Mouse (Mus musculus): Measurements from ENCODE around the gene Thap7. TPM values are rescaled to one million over a fixed set of nuclear protein-coding genes. Genes with fewer than 3 reads are reported as not detected.

Gene Thap7
- total RNA-seq, 1 experiment = 32.9 TPM

DNA sequence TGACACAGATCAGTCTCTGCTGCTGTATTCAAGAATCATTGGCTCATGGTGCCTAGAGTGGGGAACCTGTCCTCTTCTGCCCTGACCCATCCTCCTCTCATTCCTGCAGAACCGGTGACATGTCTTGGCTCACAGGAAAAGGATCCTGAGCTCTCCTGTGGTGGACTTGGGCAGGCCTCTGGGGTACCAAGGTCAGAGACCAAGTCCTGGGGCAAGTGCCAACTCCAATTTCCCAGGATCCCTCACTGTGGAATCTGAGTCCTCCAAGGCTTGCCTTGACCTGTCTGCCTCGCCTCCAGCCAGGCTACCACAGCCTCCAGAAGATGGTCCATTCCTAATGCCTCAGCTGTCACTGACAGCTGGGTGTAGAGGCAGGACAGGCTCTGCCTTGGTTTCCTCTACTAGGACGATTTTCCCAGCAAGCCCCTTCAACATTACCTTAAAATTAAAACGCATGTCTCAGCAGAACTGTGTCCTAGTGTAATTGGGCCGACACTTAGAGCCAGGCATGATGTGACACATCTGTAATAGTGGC, 23.9 kb downstream of the Thap7 start:
- DNase-seq (ENCODE audit: low read depth, low spot score) = no peak
- no peaks in the 10 kb centered on the region for H3K9me3 ChIP-seq (ENCODE audit: control insufficient read depth, insufficient read depth, low read depth, low read length)
- no peak overlapping the region for H3K4me3 ChIP-seq (ENCODE audit: insufficient read depth in 1 of 2, low read depth in 1 of 2, low read length in 2 of 2, poor library complexity in 1 of 2, severe bottlenecking in 1 of 2)
- in situ Hi-C loops (cut with MboI; ENCODE audit: low sequenced_read_pairs in 2 of 2, unreplicated experiment in 2 of 2) = no loop called here
- H3K27ac ChIP-seq (ENCODE audit: insufficient read depth, low read depth, low read length, poor library complexity, severe bottlenecking) = no peak overlapping the region
- H3K9ac ChIP-seq (ENCODE audit: insufficient read depth, low read depth, low read length, poor library complexity, severe bottlenecking) = no peak overlapping the region
- H3K36me3 ChIP-seq (ENCODE audit: control insufficient read depth, insufficient read depth, low read length, poor library complexity, severe bottlenecking) = no peaks in the 10 kb centered on the region; the same call in 1 of the 2 replicates
- peaks cover 2 to 4% of the 10 kb centered on the region in 2 experiments; a peak in 1 of 4 replicates for H3K4me1 ChIP-seq (ENCODE audit: control insufficient read depth in 2 of 2, insufficient read depth in 2 of 2, low read length in 2 of 2, poor library complexity in 1 of 2)
- no peak for TF ChIP-seq MAFK (IDR thresholded peaks at IDR 0.05; ENCODE audit: insufficient read depth, low read depth, low read length)
- TF ChIP-seq CHD2 (IDR thresholded peaks at IDR 0.05; ENCODE audit: low read depth, low read length) = no peak
- no peak for TF ChIP-seq ZNF384 (IDR thresholded peaks at IDR 0.05; ENCODE audit: low read depth, low read length)
- TF ChIP-seq HCFC1 (IDR thresholded peaks at IDR 0.05; ENCODE audit: borderline replicate concordance, insufficient read depth, low read length) = no peak
- no peak for TF ChIP-seq ZC3H11A (IDR thresholded peaks at IDR 0.05; ENCODE audit: borderline replicate concordance, low read depth, low read length)

DNA sequence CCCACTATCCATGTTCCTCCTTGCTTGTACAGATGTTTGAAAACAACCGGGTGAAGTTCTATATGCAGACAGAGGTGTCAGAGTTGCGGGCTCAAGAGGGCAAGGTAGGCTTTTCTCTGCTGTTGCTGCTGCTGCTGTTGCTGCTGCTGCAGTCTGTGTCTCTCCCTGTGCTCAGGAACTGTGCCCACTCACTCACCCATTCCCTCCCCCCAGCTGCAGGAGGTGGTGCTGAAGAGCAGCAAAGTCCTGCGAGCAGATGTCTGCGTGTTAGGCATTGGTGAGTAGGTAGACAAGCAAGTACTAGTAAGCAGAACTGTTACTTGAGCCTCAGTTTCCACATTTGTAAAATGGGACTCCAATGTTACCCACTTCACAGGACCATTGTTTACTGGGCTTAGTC, 28.3 kb downstream of the Thap7 start:
- Histone ChIP-seq H3K4me3 (ENCODE audit: insufficient read depth in 1 of 2, low read depth in 1 of 2, low read length in 2 of 2, poor library complexity in 1 of 2, severe bottlenecking in 1 of 2) (no peak overlapping the region), H3K9me3 (ENCODE audit: control insufficient read depth, insufficient read depth, low read depth, low read length) (no peaks in the 10 kb centered on the region), H3K9ac (ENCODE audit: insufficient read depth, low read depth, low read length, poor library complexity, severe bottlenecking) (no peak overlapping the region), H3K4me1 (ENCODE audit: control insufficient read depth in 2 of 2, insufficient read depth in 2 of 2, low read length in 2 of 2, poor library complexity in 1 of 2) (peaks cover 0 to 4% of the 10 kb centered on the region in 2 experiments; a peak in 1 of 4 replicates), H3K36me3 (ENCODE audit: control insufficient read depth, insufficient read depth, low read length, poor library complexity, severe bottlenecking) (no peaks in the 10 kb centered on the region), H3K27ac (ENCODE audit: insufficient read depth, low read depth, low read length, poor library complexity, severe bottlenecking) (no peak overlapping the region)
- in situ Hi-C loops (cut with MboI; ENCODE audit: low sequenced_read_pairs in 2 of 2, unreplicated experiment in 2 of 2) = no loop called here
- no peak for DNase-seq (ENCODE audit: low read depth, low spot score)
- TF ChIP-seq CHD2 (IDR thresholded peaks at IDR 0.05; ENCODE audit: low read depth, low read length) (no peak), ZNF384 (IDR thresholded peaks at IDR 0.05; ENCODE audit: low read depth, low read length) (no peak), HCFC1 (IDR thresholded peaks at IDR 0.05; ENCODE audit: borderline replicate concordance, insufficient read depth, low read length) (no peak), ZC3H11A (IDR thresholded peaks at IDR 0.05; ENCODE audit: borderline replicate concordance, low read depth, low read length) (no peak), MAFK (IDR thresholded peaks at IDR 0.05; ENCODE audit: insufficient read depth, low read depth, low read length) (no peak)

DNA sequence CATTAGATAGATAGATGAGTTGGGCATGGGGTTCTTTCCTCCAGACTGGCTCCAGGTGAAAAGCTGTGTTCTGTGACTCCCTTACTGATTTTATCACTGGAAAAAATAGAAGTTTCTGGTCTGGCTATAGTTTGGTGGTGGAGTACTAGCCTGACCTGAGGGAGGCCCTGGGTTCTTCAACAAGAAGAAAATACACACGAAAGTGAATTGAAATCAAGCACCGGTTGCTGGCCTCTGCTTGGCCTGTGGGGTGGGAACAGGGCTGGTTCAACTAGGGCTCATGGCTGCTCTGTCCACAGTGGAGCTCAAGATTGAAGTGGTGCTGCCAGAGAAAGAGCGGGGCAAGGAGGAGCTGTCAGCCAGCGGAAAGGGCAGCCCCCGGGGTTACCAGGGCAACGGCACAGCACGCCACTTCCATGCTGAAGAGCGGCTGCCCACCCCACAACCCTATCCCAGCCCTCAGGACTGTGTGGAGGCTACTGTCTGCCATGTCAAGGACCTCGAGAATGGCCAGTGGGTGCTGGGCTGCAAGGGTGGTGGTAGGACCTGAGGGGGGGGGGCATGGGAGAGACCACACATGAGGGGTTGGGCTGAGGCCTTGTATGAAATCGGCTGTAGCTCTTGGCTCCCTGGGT, 31.6 kb downstream of the Thap7 start:
- TF ChIP-seq CHD2 (IDR thresholded peaks at IDR 0.05; ENCODE audit: low read depth, low read length) (no peak), ZNF384 (IDR thresholded peaks at IDR 0.05; ENCODE audit: low read depth, low read length) (no peak), ZC3H11A (IDR thresholded peaks at IDR 0.05; ENCODE audit: borderline replicate concordance, low read depth, low read length) (no peak), HCFC1 (IDR thresholded peaks at IDR 0.05; ENCODE audit: borderline replicate concordance, insufficient read depth, low read length) (no peak), MAFK (IDR thresholded peaks at IDR 0.05; ENCODE audit: insufficient read depth, low read depth, low read length) (no peak)
- Histone ChIP-seq H3K9me3 (ENCODE audit: control insufficient read depth, insufficient read depth, low read depth, low read length) (no peaks in the 10 kb centered on the region), H3K4me3 (ENCODE audit: insufficient read depth in 1 of 2, low read depth in 1 of 2, low read length in 2 of 2, poor library complexity in 1 of 2, severe bottlenecking in 1 of 2) (no peak overlapping the region), H3K36me3 (ENCODE audit: control insufficient read depth, insufficient read depth, low read length, poor library complexity, severe bottlenecking) (no peaks in the 10 kb centered on the region), H3K27ac (ENCODE audit: insufficient read depth, low read depth, low read length, poor library complexity, severe bottlenecking) (no peak overlapping the region), H3K4me1 (ENCODE audit: control insufficient read depth in 2 of 2, insufficient read depth in 2 of 2, low read length in 2 of 2, poor library complexity in 1 of 2) (peaks cover 0 to 4% of the 10 kb centered on the region in 2 experiments; a peak in 1 of 4 replicates), H3K9ac (ENCODE audit: insufficient read depth, low read depth, low read length, poor library complexity, severe bottlenecking) (no peak overlapping the region)
- in situ Hi-C loops (cut with MboI; ENCODE audit: low sequenced_read_pairs in 2 of 2, unreplicated experiment in 2 of 2) = no loop called here
- DNase-seq (ENCODE audit: low read depth, low spot score) = no peak

DNA sequence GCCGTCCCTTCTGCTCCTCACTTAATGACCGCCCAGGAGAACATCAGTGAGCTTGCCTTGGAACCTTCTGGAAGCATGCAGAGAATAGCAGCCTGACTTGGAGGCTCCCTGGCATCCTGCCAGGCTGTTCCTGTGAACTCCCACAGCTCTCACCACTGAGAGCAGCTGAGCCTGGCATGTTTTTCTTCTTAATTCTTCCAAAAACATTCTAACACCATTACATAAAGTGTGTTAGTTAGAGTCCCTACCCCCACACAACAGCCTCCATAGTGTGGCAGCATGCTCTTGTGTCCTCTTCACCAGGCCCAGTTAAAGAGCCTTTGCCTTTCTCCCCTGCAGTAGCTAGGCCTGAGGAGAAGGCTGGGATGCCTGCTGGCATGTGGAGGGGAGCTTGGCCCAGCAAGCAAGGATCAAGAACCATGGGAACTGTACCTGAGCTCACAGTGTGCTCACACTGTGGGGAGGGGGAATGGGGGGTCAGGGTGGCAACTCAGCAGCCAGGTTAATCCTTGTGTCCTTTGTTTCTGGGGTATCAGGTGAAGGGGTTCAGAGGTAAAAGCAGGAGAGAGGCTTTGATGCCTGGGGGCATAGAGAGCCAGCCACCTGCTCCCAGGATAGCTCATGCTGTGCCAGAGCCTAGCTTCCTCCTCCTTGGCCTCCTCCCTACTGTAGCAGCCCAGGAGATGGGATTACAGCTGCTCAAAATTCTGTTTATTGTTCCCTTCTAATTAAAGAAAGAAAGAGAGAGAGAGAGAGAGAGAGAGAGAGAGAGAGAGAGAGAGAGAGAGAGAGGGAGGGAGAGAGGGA, 34.2 kb downstream of the Thap7 start:
- Histone ChIP-seq H3K27ac (ENCODE audit: insufficient read depth, low read depth, low read length, poor library complexity, severe bottlenecking) (no peak overlapping the region), H3K9ac (ENCODE audit: insufficient read depth, low read depth, low read length, poor library complexity, severe bottlenecking) (no peak overlapping the region), H3K4me3 (ENCODE audit: insufficient read depth in 1 of 2, low read depth in 1 of 2, low read length in 2 of 2, poor library complexity in 1 of 2, severe bottlenecking in 1 of 2) (no peak overlapping the region)

More for the DNA sequence above, 34.2 kb downstream of the Thap7 start:
- no peaks in the 10 kb centered on the region for H3K9me3 ChIP-seq (ENCODE audit: control insufficient read depth, insufficient read depth, low read depth, low read length)
- H3K36me3 ChIP-seq (ENCODE audit: control insufficient read depth, insufficient read depth, low read length, poor library complexity, severe bottlenecking) = no peaks in the 10 kb centered on the region
- no peak for DNase-seq (ENCODE audit: low read depth, low spot score)
- no peak for TF ChIP-seq HCFC1 (IDR thresholded peaks at IDR 0.05; ENCODE audit: borderline replicate concordance, insufficient read depth, low read length)
- no peak for TF ChIP-seq CHD2 (IDR thresholded peaks at IDR 0.05; ENCODE audit: low read depth, low read length)
- TF ChIP-seq MAFK (IDR thresholded peaks at IDR 0.05; ENCODE audit: insufficient read depth, low read depth, low read length) = no peak
- no peak for TF ChIP-seq ZNF384 (IDR thresholded peaks at IDR 0.05; ENCODE audit: low read depth, low read length)
- no peak for TF ChIP-seq ZC3H11A (IDR thresholded peaks at IDR 0.05; ENCODE audit: borderline replicate concordance, low read depth, low read length)
- H3K4me1 ChIP-seq (ENCODE audit: control insufficient read depth in 2 of 2, insufficient read depth in 2 of 2, low read length in 2 of 2, poor library complexity in 1 of 2) = no peaks in the 10 kb centered on the region
- in situ Hi-C loops (cut with MboI; ENCODE audit: low sequenced_read_pairs in 2 of 2, unreplicated experiment in 2 of 2) = no loop called here

All from ES-E14 (cell line).